Mouse (Mus musculus) midbrain, postnatal 0 days (tissue): Measurements from ENCODE around the gene Olfr1106. TPM values are rescaled to one million over a fixed set of nuclear protein-coding genes. Genes with fewer than 3 reads are reported as not detected.

Experiments used
- ATAC-seq: fragments of 200-750 bp; cut with Nextera tagmentation; 2 replicates; pipeline ENCODE4 v1.8.0; 2017; ENCODE audit warnings: moderate number of reproducible peaks, mild to moderate bottlenecking, moderate TSS enrichment, moderate library complexity; ENCODE audit not compliant: low FRiP score
- DNase-seq: peaks from one replicate; pipeline ENCODE4 v3.0.0-alpha.2; 2015; ENCODE audit warnings: low spot score
- H3K27ac ChIP-seq: fragments of 300-500 bp; sonication (generic); 2 replicates; pipeline ENCODE4 v1.5.1; 2014; ENCODE audit warnings: low read depth, mild to moderate bottlenecking, low read length, mixed read lengths
- H3K27me3 ChIP-seq: fragments of 300-500 bp; sonication (generic); 2 replicates; pipeline ENCODE4 v1.6.1; 2014; ENCODE audit warnings: low read length, control low read depth, mixed read lengths; ENCODE audit not compliant: insufficient read depth
- H3K36me3 ChIP-seq: fragments of 300-500 bp; sonication (generic); 2 replicates; pipeline ENCODE4 v1.6.1; 2014; ENCODE audit warnings: low read length, control low read depth, mixed read lengths; ENCODE audit not compliant: insufficient read depth
- H3K4me1 ChIP-seq: fragments of 300-500 bp; sonication (generic); 2 replicates; pipeline ENCODE4 v1.6.1; 2014; ENCODE audit warnings: mild to moderate bottlenecking, control low read depth, antibody characterized with exemption, low read length, mixed read lengths; ENCODE audit not compliant: insufficient read depth
- H3K4me2 ChIP-seq: fragments of 300-500 bp; sonication (generic); 2 replicates; pipeline ENCODE4 v1.6.1; 2014; ENCODE audit warnings: low read depth, mild to moderate bottlenecking, low read length, mixed read lengths; ENCODE audit not compliant: poor library complexity, severe bottlenecking
- H3K4me3 ChIP-seq: fragments of 300-500 bp; sonication (generic); 2 replicates; pipeline ENCODE4 v1.5.1; 2014; ENCODE audit warnings: low read depth, mild to moderate bottlenecking, low read length, moderate library complexity
- H3K9ac ChIP-seq: fragments of 300-500 bp; sonication (generic); replicated peaks from 2 replicates; pipeline ENCODE4 v1.6.1; 2014; ENCODE audit warnings: mild to moderate bottlenecking, low read length, moderate library complexity, mixed read lengths; ENCODE audit not compliant: poor library complexity, severe bottlenecking
- H3K9me3 ChIP-seq: fragments of 300-500 bp; sonication (generic); 2 replicates; pipeline ENCODE4 v1.6.1; 2016; ENCODE audit warnings: low read length, control low read depth
- CTCF ChIP-seq: IDR thresholded peaks from 2 replicates; pipeline ENCODE4 v1.5.1; 2016; ENCODE audit warnings: antibody characterized with exemption, mild to moderate bottlenecking
- whole genome bisulfite sequencing: fragments of 180-500 bp; shearing (Covaris S2); extraction: QIAGEN DNeasy Blood & Tissue Kit; methylation state at CpG from one replicate; pipeline ENCODE4 v1.1.7; 2014; 5-methylcytosine and 5-hydroxymethylcytosine counted together
- polyA plus RNA-seq: library from polyadenylated mRNA; unstranded; fragments of >200 nt; fragmentation: Nextera tagmentation; extraction: Ambion mirVana; gene quantifications from 2 replicates; pipeline ENCODE4 v1.2.1, GENCODE M21; 2015
- total RNA-seq: library from RNA; depleted of rRNA; stranded (reverse); fragments of >200 nt; gene quantifications from 2 replicates; pipeline ENCODE4 v1.2.3, GENCODE M21; 2014; rRNA removed

Olfr1106 gene
- total RNA-seq (not detected in 2 replicates), polyA plus RNA-seq (not detected in 2 replicates)

GRCm38 (mm10) chr2:87052173-87052572, at the start of gene Olfr1106:
Gene Olfr1106 (minus strand): TSS chr2:87052273.
- WGBS, result 74% methylated on average over 1 of the region's 1 CpGs
- Histone ChIP-seq H3K4me3 (no peak within 1 kb of the TSS), H3K9me3 (no peaks in the 10 kb centered on the region)

GRCm38 (mm10) chr2:87095908-87096307, 43.8 kb upstream of the Olfr1106 start, which contains the start of gene Olfr1109:
Gene Olfr1109 (minus strand): TSS chr2:87096008.
- WGBS, result 57% methylated on average over 1 of the region's 1 CpGs

More at GRCm38 (mm10) chr2:87052173-87052572, at the start of gene Olfr1106:
- H3K4me1 ChIP-seq, result no peaks in the 10 kb centered on the region
- no peaks in the 10 kb centered on the region for H3K27me3 ChIP-seq
- no peak within 1 kb of the TSS for H3K9ac ChIP-seq
- no peak within 1 kb of the TSS for H3K4me2 ChIP-seq
- no peak for TF ChIP-seq CTCF
- ATAC-seq, result no peak
- no peak for DNase-seq
- no peaks in the 10 kb centered on the region for H3K36me3 ChIP-seq
- no peak within 1 kb of the TSS for H3K27ac ChIP-seq

GRCm38 (mm10) chr2:87075717-87076116, 23.6 kb upstream of the Olfr1106 start, which contains the start of gene Olfr1107:
Gene Olfr1107 (minus strand): TSS chr2:87075817.
- Histone ChIP-seq H3K27me3 (no peaks in the 10 kb centered on the region), H3K27ac (no peak within 1 kb of the TSS), H3K4me2 (no peak within 1 kb of the TSS), H3K4me1 (no peaks in the 10 kb centered on the region), H3K4me3 (no peak within 1 kb of the TSS), H3K9ac (no peak within 1 kb of the TSS), H3K36me3 (no peaks in the 10 kb centered on the region), H3K9me3 (no peaks in the 10 kb centered on the region)
- no peak for DNase-seq
- ATAC-seq, result no peak
- WGBS, result 83% methylated on average over 1 of the region's 1 CpGs
- TF ChIP-seq CTCF, result no peak

More at GRCm38 (mm10) chr2:87095908-87096307, 43.8 kb upstream of the Olfr1106 start, which contains the start of gene Olfr1109:
- ATAC-seq (no peak), DNase-seq (no peak)
- Histone ChIP-seq H3K9ac (no peak within 1 kb of the TSS), H3K4me2 (no peak within 1 kb of the TSS), H3K9me3 (no peaks in the 10 kb centered on the region), H3K27me3 (no peaks in the 10 kb centered on the region), H3K4me3 (no peak within 1 kb of the TSS), H3K27ac (no peak within 1 kb of the TSS), H3K4me1 (no peaks in the 10 kb centered on the region), H3K36me3 (no peaks in the 10 kb centered on the region)
- TF ChIP-seq CTCF, result no peak

GRCm38 (mm10) chr2:87036431-87036830, 15.6 kb downstream of the Olfr1106 start, which contains the start of gene Olfr1105:
Gene Olfr1105 (minus strand): TSS chr2:87036531.
- H3K36me3 ChIP-seq, result no peaks in the 10 kb centered on the region
- TF ChIP-seq CTCF, result no peak
- no peak within 1 kb of the TSS for H3K4me2 ChIP-seq
- H3K4me1 ChIP-seq, result no peaks in the 10 kb centered on the region
- ATAC-seq (no peak), DNase-seq (no peak)
- no peak within 1 kb of the TSS for H3K9ac ChIP-seq
- H3K4me3 ChIP-seq, result no peak within 1 kb of the TSS
- H3K27me3 ChIP-seq, result no peaks in the 10 kb centered on the region
- H3K27ac ChIP-seq, result no peak within 1 kb of the TSS
- no peaks in the 10 kb centered on the region for H3K9me3 ChIP-seq

GRCm38 (mm10) chr2:87026980-87027379, 25.1 kb downstream of the Olfr1106 start, which contains the start of gene Olfr1104:
Gene Olfr1104 (minus strand): TSS chr2:87027080.
- Histone ChIP-seq H3K4me3 (no peak within 1 kb of the TSS), H3K27me3 (no peaks in the 10 kb centered on the region), H3K9me3 (no peaks in the 10 kb centered on the region), H3K36me3 (no peaks in the 10 kb centered on the region), H3K27ac (no peak within 1 kb of the TSS), H3K4me1 (no peaks in the 10 kb centered on the region), H3K9ac (no peak within 1 kb of the TSS), H3K4me2 (no peak within 1 kb of the TSS)
- DNase-seq, result no peak
- ATAC-seq, result no peak
- TF ChIP-seq CTCF, result no peak
- 82% methylated on average over 1 of the region's 1 CpGs for WGBS

- Histone ChIP-seq H3K27ac (no peak within 1 kb of the TSS), H3K4me2 (no peak within 1 kb of the TSS), H3K36me3 (no peaks in the 10 kb centered on the region), H3K4me1 (no peaks in the 10 kb centered on the region), H3K9ac (no peak within 1 kb of the TSS), H3K27me3 (no peaks in the 10 kb centered on the region), H3K9me3 (no peaks in the 10 kb centered on the region), H3K4me3 (no peak within 1 kb of the TSS)
- ATAC-seq (no peak), DNase-seq (no peak)
- no peak for TF ChIP-seq CTCF
These were observed 54.0 kb downstream of the Olfr1106 start, which contains the start of gene Olfr1102 for GRCm38 (mm10) chr2:86998098-86998497. Gene Olfr1102 (plus strand): TSS chr2:86998398.

Other genes starting within 250 kb of the Olfr1106 start
- gene Olfr141, start 242.3 kb downstream of the Olfr1106 start, total RNA-seq, result not detected in 2 replicates
- not detected in 2 replicates for gene Olfr141, start 242.3 kb downstream of the Olfr1106 start, polyA plus RNA-seq
- gene Olfr1094, start 227.6 kb downstream of the Olfr1106 start, total RNA-seq, result not detected in 2 replicates
- gene Olfr1094, start 227.6 kb downstream of the Olfr1106 start, polyA plus RNA-seq, result not detected in 2 replicates
- gene Olfr1095, start 200.6 kb downstream of the Olfr1106 start, total RNA-seq, result not detected in 2 replicates
- gene Olfr1095, start 200.6 kb downstream of the Olfr1106 start, polyA plus RNA-seq, result not detected in 2 replicates
- not detected in 2 replicates for gene Gm13723, start 177.5 kb downstream of the Olfr1106 start, total RNA-seq
- not detected in 2 replicates for gene Gm13723, start 177.5 kb downstream of the Olfr1106 start, polyA plus RNA-seq
- not detected in 2 replicates for gene Olfr1097, start 160.1 kb downstream of the Olfr1106 start, total RNA-seq
- not detected in 2 replicates for gene Olfr1097, start 160.1 kb downstream of the Olfr1106 start, polyA plus RNA-seq
- not detected in 2 replicates for gene Olfr1098, start 127.7 kb downstream of the Olfr1106 start, total RNA-seq
- not detected in 2 replicates for gene Olfr1098, start 127.7 kb downstream of the Olfr1106 start, polyA plus RNA-seq
- not detected in 2 replicates for gene Olfr1099, start 91.6 kb downstream of the Olfr1106 start, total RNA-seq
- not detected in 2 replicates for gene Olfr1099, start 91.6 kb downstream of the Olfr1106 start, polyA plus RNA-seq
- not detected in 2 replicates for gene Olfr1100, start 72.3 kb downstream of the Olfr1106 start, total RNA-seq
- not detected in 2 replicates for gene Olfr1100, start 72.3 kb downstream of the Olfr1106 start, polyA plus RNA-seq
- gene Olfr1101, start 61.1 kb downstream of the Olfr1106 start, total RNA-seq, result not detected in 2 replicates
- not detected in 2 replicates for gene Olfr1101, start 61.1 kb downstream of the Olfr1106 start, polyA plus RNA-seq
- gene Olfr1102, start 53.9 kb downstream of the Olfr1106 start, total RNA-seq, result not detected in 2 replicates
- not detected in 2 replicates for gene Olfr1102, start 53.9 kb downstream of the Olfr1106 start, polyA plus RNA-seq
- not detected in 2 replicates for gene Olfr1104, start 25.2 kb downstream of the Olfr1106 start, total RNA-seq
- gene Olfr1104, start 25.2 kb downstream of the Olfr1106 start, polyA plus RNA-seq, result not detected in 2 replicates
- not detected in 2 replicates for gene Olfr1105, start 15.7 kb downstream of the Olfr1106 start, total RNA-seq
- not detected in 2 replicates for gene Olfr1105, start 15.7 kb downstream of the Olfr1106 start, polyA plus RNA-seq
- gene Olfr1107, start 23.5 kb upstream of the Olfr1106 start, total RNA-seq, result not detected in 2 replicates
- not detected in 2 replicates for gene Olfr1107, start 23.5 kb upstream of the Olfr1106 start, polyA plus RNA-seq
- gene Olfr1109, start 43.7 kb upstream of the Olfr1106 start, total RNA-seq, result not detected in 2 replicates
- not detected in 2 replicates for gene Olfr1109, start 43.7 kb upstream of the Olfr1106 start, polyA plus RNA-seq
- gene Olfr259, start 62.3 kb upstream of the Olfr1106 start, total RNA-seq, result not detected in 2 replicates
- gene Olfr259, start 62.3 kb upstream of the Olfr1106 start, polyA plus RNA-seq, result not detected in 2 replicates
- gene Olfr1110, start 88.0 kb upstream of the Olfr1106 start, total RNA-seq, result not detected in 2 replicates
- not detected in 2 replicates for gene Olfr1110, start 88.0 kb upstream of the Olfr1106 start, polyA plus RNA-seq
- not detected in 2 replicates for gene Olfr1111, start 100.4 kb upstream of the Olfr1106 start, total RNA-seq
- gene Olfr1111, start 100.4 kb upstream of the Olfr1106 start, polyA plus RNA-seq, result not detected in 2 replicates
- not detected in 2 replicates for gene Olfr1112, start 135.5 kb upstream of the Olfr1106 start, total RNA-seq
- gene Olfr1112, start 135.5 kb upstream of the Olfr1106 start, polyA plus RNA-seq, result not detected in 2 replicates
- not detected in 2 replicates for gene Olfr1113, start 156.7 kb upstream of the Olfr1106 start, total RNA-seq
- not detected in 2 replicates for gene Olfr1113, start 156.7 kb upstream of the Olfr1106 start, polyA plus RNA-seq
- gene Olfr1115, start 195.7 kb upstream of the Olfr1106 start, total RNA-seq, result not detected in 2 replicates
- gene Olfr1115, start 195.7 kb upstream of the Olfr1106 start, polyA plus RNA-seq, result not detected in 2 replicates
- gene Olfr1116, start 215.3 kb upstream of the Olfr1106 start, total RNA-seq, result not detected in 2 replicates
- not detected in 2 replicates for gene Olfr1116, start 215.3 kb upstream of the Olfr1106 start, polyA plus RNA-seq